Mouse (Mus musculus) cerebellum, adult 18-20 months (tissue): ENCODE results near the gene Wdr3.
A peak's percentile ranks its signal among the peaks of the same experiment; 100 is the strongest.

ENCODE experiments used
- DNase-seq, 2 experiments: peaks; one replicate each; pipeline ENCODE4 v3.0.0; 2021

Gene Wdr3

GRCm38 (mm10) chr3:100162315-100163105, at the start of gene Wdr3, which contains the start of gene Gdap2:
TSS of gene Wdr3 (minus strand) at chr3:100162407.
TSS of gene Gdap2 (plus strand) at chr3:100162381.
- DNase-seq, result peak; percentile 93 to 97

DNA sequence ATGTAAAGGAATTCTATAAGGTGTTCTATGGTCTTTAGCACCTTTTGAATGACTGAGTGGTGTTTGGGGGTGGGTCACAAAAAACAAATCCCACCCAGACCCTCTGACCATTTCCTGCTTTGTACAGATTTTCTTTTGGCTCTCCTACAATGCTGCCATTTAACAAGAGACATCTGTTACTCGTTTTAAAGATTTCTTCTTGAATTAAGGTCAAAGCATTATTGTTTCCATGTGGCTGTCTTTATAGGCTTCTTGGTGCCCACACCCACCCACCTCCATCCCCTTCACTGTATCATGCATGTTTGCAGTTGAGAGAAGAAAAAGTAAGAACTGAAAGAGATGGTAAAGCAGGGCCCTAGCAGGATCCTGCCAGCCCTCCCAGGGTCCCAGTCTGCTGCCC, 44.8 kb upstream of the Wdr3 start:
- DNase-seq, result no peak

GRCm38 (mm10) chr3:100201554-100201953, 39.3 kb upstream of the Wdr3 start:
- DNase-seq, result peak; percentile 6 to 17

DNA sequence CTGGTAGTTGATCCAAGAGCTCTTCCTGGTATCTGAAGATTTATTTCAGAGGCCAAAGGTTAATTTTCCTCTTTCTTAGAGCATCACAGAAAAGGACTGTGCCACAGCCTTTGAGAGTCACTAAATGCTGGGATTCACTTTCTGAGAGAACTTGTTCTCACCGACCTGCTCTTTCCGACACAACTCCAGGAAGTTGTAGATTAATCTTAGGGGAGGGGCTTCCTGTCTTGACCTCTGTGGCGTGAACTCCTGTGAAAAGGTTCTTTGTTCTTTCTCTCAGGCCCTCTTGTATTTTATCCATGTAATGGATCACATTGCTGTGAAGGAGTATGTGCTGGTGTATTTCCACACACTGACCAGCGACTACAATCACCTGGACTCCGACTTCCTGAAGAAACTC, 32.0 kb upstream of the Wdr3 start:
- DNase-seq, result no peak

- DNase-seq, result no peak
Measured at GRCm38 (mm10) chr3:100189861-100190260, 27.7 kb upstream of the Wdr3 start.

GRCm38 (mm10) chr3:100189444-100189843, 27.2 kb upstream of the Wdr3 start:
- DNase-seq, result peak; percentile 67

GRCm38 (mm10) chr3:100180471-100180870, 18.3 kb upstream of the Wdr3 start:
- DNase-seq, result no peak

GRCm38 (mm10) chr3:100176031-100176430, 13.8 kb upstream of the Wdr3 start:
- no peak for DNase-seq

DNA sequence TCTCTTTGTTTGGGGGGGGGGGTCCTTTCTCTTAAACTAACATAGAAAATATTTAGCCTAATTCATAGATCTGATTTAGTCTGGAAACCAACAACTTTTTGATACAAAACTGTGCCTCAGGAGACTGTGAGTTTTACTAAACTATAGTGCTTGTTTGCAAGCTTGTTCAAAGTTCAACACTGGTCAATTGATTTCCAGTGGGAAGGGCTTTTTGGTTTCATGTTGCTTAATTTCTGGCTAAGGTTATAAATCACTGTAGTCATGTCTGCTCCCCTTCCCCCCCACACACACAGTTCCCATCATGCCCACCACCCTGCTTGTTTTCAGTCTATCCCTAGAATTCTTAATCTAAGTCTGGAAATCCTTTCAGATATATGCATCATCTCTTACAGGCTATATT, 2.8 kb upstream of the Wdr3 start:
- DNase-seq, result no peak

GRCm38 (mm10) chr3:100163556-100163955, 1.3 kb upstream of the Wdr3 start:
- DNase-seq, result no peak

- no peak for DNase-seq
Measured at GRCm38 (mm10) chr3:100161665-100162314, 417 bp downstream of the Wdr3 start.

DNA sequence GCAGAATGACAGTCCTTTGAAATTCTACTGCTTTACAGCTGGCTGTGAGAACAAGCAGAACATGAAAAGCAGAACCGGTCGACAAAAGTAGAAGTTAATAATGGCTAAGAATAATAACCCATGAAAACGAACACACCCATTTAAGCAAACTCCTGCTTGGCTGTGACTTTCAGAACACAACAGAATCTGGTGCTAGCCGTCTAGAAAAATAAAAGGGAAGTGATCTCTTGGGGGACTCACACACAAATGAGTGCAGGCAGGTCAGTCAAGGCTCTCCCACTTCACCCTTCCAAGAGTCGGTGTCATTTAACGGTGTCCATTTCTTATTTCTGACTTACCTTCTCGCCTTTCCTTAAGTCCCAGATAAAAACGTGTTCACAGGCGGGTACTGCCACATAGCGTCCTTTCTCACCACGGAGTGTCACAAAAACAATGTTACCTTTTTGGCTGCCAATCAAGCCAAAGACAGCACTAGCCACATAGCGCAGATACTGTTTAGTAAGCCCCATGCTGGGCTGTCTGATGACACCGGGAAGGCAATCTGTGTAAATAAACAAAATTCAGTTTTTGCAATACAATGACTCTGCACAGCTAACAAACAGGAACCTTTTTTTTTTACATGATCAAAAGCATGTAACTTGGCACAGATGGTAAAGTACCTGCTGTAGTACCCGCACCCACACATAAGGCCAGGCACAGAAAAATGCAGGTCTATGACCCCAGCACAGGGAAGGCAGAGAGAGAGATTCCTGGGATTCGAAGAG, 1.3 kb downstream of the Wdr3 start:
- no peak for DNase-seq

DNA sequence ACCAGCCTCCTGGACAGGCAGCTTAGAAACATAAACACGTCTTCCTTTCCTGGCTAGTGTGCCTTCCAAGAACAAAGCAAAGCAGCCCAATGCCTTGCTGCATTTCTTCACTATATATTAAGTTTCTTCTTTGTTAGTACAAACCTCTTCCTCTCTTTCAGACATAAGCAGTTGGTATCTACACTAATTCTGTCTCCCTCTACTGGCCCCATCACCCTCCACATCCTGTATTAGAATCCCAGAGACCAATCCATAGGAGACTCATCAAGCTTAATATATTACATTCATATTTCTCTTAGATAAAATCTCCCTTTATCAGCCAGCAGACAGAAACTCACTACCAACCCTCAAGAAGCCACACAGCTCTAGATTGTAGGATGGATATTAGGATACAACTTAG, 39.8 kb downstream of the Wdr3 start:
- DNase-seq, result peak in 1 of 2 experiments; percentile 23

DNA sequence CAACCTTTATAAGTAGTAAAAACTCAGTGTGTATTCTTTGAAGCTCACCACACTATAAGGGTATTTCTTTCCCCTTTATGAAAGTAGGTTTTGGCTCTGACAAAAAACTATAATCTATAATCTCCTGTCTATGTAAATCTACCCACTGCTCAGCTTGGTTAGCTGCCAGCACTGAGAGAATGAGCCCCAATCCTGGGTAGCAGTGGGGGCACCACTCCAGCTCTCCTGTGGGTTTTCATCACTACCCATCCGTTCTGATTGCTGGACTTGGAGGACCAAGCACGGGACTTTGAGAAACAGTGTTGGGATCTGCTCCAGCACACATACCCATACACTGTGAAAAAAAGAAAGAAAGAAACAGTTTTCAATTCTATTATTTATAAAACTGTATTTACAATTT, 40.2 kb downstream of the Wdr3 start:
- DNase-seq, result peak; percentile 63 to 70

GRCm38 (mm10) chr3:100118681-100119080, 43.5 kb downstream of the Wdr3 start:
- DNase-seq, result peak; percentile 48 to 67

- DNase-seq, result peak; percentile 76 to 84
Measured at GRCm38 (mm10) chr3:100106736-100107135, 55.5 kb downstream of the Wdr3 start.

- peak; percentile 88 to 90 for DNase-seq
Measured at GRCm38 (mm10) chr3:100102386-100103092, 59.7 kb downstream of the Wdr3 start.
